Mouse (Mus musculus) megakaryocyte, embryonic 14.5 days (primary cell): ENCODE results near the gene Uts2r.

Experiments
- FLI1 ChIP-seq: IDR thresholded peaks from 2 replicates; pipeline ENCODE4 v1.6.1; 2012; ENCODE audit warnings: low read length, inconsistent platforms, mixed read lengths
- GATA1 ChIP-seq: IDR thresholded peaks from 3 replicates; pipeline ENCODE4 v1.6.1; 2012; ENCODE audit warnings: mixed read lengths, low read length, inconsistent platforms, borderline replicate concordance

DNA sequence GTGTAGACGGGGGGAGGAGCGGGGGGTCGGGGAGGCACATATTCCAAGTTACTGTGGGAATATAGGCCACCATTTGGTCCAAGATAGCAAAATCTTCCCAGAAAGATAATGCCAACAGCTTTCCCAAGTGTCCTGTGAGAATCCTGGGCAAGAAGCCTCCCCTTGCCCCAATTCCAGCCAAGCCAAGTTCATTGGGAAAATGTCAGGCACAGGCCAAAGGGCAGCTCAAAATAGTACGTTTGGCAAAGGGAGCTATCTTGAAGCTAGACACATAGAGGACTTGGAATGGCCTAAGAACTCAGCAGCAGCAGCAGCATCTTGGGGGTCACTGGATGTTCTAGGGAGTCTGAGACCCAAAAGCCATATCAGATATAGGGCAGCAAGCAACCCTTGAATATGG, 3.7 kb downstream of the Uts2r start:
- TF ChIP-seq FLI1 (no peak), GATA1 (no peak)
